Mouse (Mus musculus) embryo, embryonic 11 days (tissue): ENCODE results near the gene Aatf.

Experiments
- DNase-seq: peaks from one replicate; pipeline ENCODE4 v3.0.0-alpha.2; 2015

Gene Aatf

GRCm38 (mm10) chr11:84513171-84514116 is at the start of gene Aatf:
Gene Aatf, minus strand, starts transcription at chr11:84513522.
- DNase-seq, result peak; percentile 99

GRCm38 (mm10) chr11:84562758-84563347 is 49.5 kb upstream of the Aatf start:
- peak; percentile 47 for DNase-seq

- no peak for DNase-seq
Observed at GRCm38 (mm10) chr11:84561546-84561945, 48.2 kb upstream of the Aatf start.

GRCm38 (mm10) chr11:84553821-84554450 is 40.6 kb upstream of the Aatf start:
- DNase-seq, result no peak

- DNase-seq, result no peak
Observed at GRCm38 (mm10) chr11:84551296-84551695, 38.0 kb upstream of the Aatf start.

GRCm38 (mm10) chr11:84549258-84549791 is 36.0 kb upstream of the Aatf start:
- no peak for DNase-seq

GRCm38 (mm10) chr11:84548293-84548692 is 35.0 kb upstream of the Aatf start:
- DNase-seq, result no peak

- no peak for DNase-seq
Observed at GRCm38 (mm10) chr11:84539981-84540380, 26.7 kb upstream of the Aatf start.

- no peak for DNase-seq
Observed at GRCm38 (mm10) chr11:84529797-84530703, 16.7 kb upstream of the Aatf start.

GRCm38 (mm10) chr11:84529143-84529755 is 15.9 kb upstream of the Aatf start:
- no peak for DNase-seq

GRCm38 (mm10) chr11:84526976-84527860 is 13.9 kb upstream of the Aatf start:
- no peak for DNase-seq

- no peak for DNase-seq
Observed at GRCm38 (mm10) chr11:84526451-84526850, 13.1 kb upstream of the Aatf start.

GRCm38 (mm10) chr11:84525421-84526274 is 12.3 kb upstream of the Aatf start, which contains the start of gene Lhx1:
Gene Lhx1, minus strand, starts transcription at chr11:84525535.
- DNase-seq, result peak; percentile 90

GRCm38 (mm10) chr11:84524511-84525270 is 11.4 kb upstream of the Aatf start:
- peak; percentile 74 for DNase-seq

- peak; percentile 39 for DNase-seq
Observed at GRCm38 (mm10) chr11:84523841-84524510, 10.7 kb upstream of the Aatf start.

GRCm38 (mm10) chr11:84523321-84523831 is 10.1 kb upstream of the Aatf start:
- DNase-seq, result peak; percentile 46

GRCm38 (mm10) chr11:84522577-84523320 is 9.4 kb upstream of the Aatf start:
- peak; percentile 60 for DNase-seq
